Mouse (Mus musculus) forebrain, embryonic 14.5 days (tissue): ENCODE results near the gene Ccna2. TPM values are rescaled to one million over a fixed set of nuclear protein-coding genes. Genes with fewer than 3 reads are reported as not detected.

Source experiments
- ATAC-seq: fragments of 200-750 bp; cut with Nextera tagmentation; 2 replicates; pipeline ENCODE4 v1.8.0; 2017; ENCODE audit warnings: mild to moderate bottlenecking, moderate library complexity
- DNase-seq: peaks from one replicate; pipeline ENCODE4 v3.0.0-alpha.2; 2015; ENCODE audit warnings: low spot score
- H3K27ac ChIP-seq: fragments of 300-500 bp; sonication (generic); 2 replicates; pipeline ENCODE4 v1.5.1; 2014; ENCODE audit warnings: low read depth, mild to moderate bottlenecking, control low read depth, low read length, moderate library complexity
- H3K27me3 ChIP-seq: fragments of 300-500 bp; sonication (generic); replicated peaks from 2 replicates; pipeline ENCODE4 v1.6.1; 2014; ENCODE audit warnings: low read length, control low read depth, mixed read lengths; ENCODE audit not compliant: control insufficient read depth, insufficient read depth
- H3K36me3 ChIP-seq: fragments of 300-500 bp; sonication (generic); 2 replicates; pipeline ENCODE4 v1.6.1; 2014; ENCODE audit warnings: low read length, control low read depth; ENCODE audit not compliant: control insufficient read depth, insufficient read depth
- H3K4me1 ChIP-seq: fragments of 300-500 bp; sonication (generic); 2 replicates; pipeline ENCODE4 v1.6.1; 2014; ENCODE audit warnings: antibody characterized with exemption, low read length, control low read depth; ENCODE audit not compliant: control insufficient read depth, insufficient read depth
- H3K4me2 ChIP-seq: fragments of 300-500 bp; sonication (generic); 2 replicates; pipeline ENCODE4 v1.6.1; 2014; ENCODE audit warnings: mild to moderate bottlenecking, control low read depth, low read length
- H3K4me3 ChIP-seq: fragments of 300-500 bp; sonication (generic); 2 replicates; pipeline ENCODE4 v1.5.1; 2014; ENCODE audit warnings: low read depth, low read length, control low read depth
- H3K9ac ChIP-seq: fragments of 300-500 bp; sonication (generic); 2 replicates; pipeline ENCODE4 v1.6.1; 2014; ENCODE audit warnings: mild to moderate bottlenecking, low read length, control low read depth, moderate library complexity
- H3K9me3 ChIP-seq: fragments of 300-500 bp; sonication (generic); replicated peaks from 2 replicates; pipeline ENCODE4 v1.6.1; 2016; ENCODE audit warnings: low read length, control low read depth, mixed read lengths; ENCODE audit not compliant: control insufficient read depth
- WGBS: fragments of 180-500 bp; shearing (Covaris S2); extraction: QIAGEN DNeasy Blood & Tissue Kit; methylation state at CpG from one replicate; pipeline ENCODE4 v1.1.7; 2014; 5-methylcytosine and 5-hydroxymethylcytosine counted together
- polyA plus RNA-seq: library from polyadenylated mRNA; unstranded; fragments of >200 nt; fragmentation: Nextera tagmentation; extraction: Ambion mirVana; gene quantifications from 2 replicates; pipeline ENCODE4 v1.2.1, GENCODE M21; 2014

Ccna2 gene
- polyA plus RNA-seq, 1 experiment from 2014 or later, result 143 TPM

DNA sequence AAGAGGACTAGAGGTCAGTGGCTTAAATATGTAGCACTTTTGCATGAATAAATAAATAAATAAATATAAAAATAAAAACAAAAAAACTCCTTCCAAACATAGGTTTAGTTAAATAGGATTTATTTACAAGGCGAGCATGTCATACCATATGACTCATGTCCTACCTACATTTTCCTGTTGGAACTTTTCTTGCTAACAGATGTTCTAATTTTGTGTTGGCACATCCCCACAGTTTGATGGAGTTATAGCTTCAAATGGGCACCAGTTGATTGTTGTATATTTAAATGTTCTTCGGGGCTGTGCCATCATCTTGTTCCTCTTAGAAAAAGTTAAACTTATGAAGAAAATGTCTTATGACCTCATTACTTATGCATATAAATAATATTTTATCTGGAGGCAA is 30.6 kb downstream of the Ccna2 start:
- WGBS, result 93% methylated on average over 2 of the region's 2 CpGs
- H3K9ac ChIP-seq, result no peak overlapping the region

DNA sequence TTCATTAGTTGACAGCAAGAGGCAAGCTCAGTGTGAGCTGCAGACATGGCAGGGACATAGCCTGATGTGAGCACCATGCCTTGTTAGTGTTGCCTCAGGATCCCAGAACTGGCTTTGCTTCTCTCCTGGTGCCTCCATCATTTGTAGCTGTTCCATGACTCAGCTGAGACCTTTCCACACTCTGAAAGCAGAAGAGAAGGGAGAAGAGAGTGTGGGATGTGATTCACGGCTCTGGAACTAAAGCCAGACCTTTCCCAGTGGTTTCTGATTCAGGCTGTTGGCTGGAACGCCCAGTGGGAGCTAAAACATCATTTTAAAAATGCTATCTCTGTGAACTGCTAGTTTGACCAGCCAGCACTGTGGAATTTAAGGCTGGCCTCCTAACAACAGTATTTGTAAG is 31.2 kb downstream of the Ccna2 start:
- no peaks in the 10 kb centered on the region for H3K4me1 ChIP-seq

More for the DNA sequence above, 30.6 kb downstream of the Ccna2 start:
- no peaks in the 10 kb centered on the region for H3K4me1 ChIP-seq
- no peaks in the 10 kb centered on the region for H3K27me3 ChIP-seq
- no peaks in the 10 kb centered on the region for H3K36me3 ChIP-seq
- no peak overlapping the region for H3K4me2 ChIP-seq
- H3K27ac ChIP-seq, result no peak overlapping the region
- ATAC-seq (no peak), DNase-seq (no peak)
- no peaks in the 10 kb centered on the region for H3K9me3 ChIP-seq
- no peak overlapping the region for H3K4me3 ChIP-seq

DNA sequence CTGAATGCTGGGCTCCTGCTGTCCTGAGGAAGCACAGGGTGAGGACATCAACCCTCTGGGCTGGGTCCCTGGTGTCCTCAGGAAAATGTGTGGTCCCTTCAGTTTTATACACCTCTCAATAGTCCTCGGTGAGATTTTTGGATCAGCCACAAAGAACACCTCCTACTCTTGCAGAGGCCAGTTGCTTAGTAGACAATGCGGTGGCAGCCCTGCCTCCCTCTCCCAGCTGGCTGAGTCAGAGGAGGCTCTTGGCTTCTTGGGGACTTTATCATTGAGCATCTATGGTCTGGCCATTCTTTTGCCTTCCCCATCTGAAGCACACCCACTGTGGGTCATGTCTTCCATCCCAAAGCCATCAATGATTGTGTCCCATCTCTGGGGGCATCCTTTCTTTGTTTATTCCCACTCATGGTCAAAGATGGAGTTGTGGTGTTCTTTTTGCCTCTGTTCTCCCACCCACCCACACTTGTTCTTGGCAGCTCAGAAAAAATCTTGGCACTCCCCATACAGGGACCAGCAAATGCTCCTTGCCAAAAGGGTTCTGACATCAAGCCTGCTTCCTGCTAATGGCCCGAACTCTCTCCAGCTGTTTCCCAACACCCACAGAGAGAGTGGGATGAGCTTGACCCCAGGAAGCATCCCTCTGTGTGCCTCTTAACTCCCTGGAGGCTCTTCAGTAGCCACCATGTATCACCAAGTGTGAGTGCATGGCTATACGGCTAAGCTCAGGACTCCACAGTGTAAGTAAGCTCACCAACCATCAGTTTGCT is 34.1 kb downstream of the Ccna2 start:
- H3K4me2 ChIP-seq, result no peak overlapping the region
- H3K27ac ChIP-seq, result no peak overlapping the region
- H3K4me1 ChIP-seq, result no peaks in the 10 kb centered on the region
- no peak overlapping the region for H3K9ac ChIP-seq
- DNase-seq, result no peak
- WGBS, result 92% methylated on average over 4 of the region's 4 CpGs
- H3K4me3 ChIP-seq, result no peak overlapping the region
- H3K27me3 ChIP-seq, result no peaks in the 10 kb centered on the region
- no peak for ATAC-seq
- H3K9me3 ChIP-seq, result no peaks in the 10 kb centered on the region
- no peaks in the 10 kb centered on the region for H3K36me3 ChIP-seq

More for the DNA sequence above, 31.2 kb downstream of the Ccna2 start:
- H3K27me3 ChIP-seq, result no peaks in the 10 kb centered on the region
- no peak overlapping the region for H3K9ac ChIP-seq
- H3K27ac ChIP-seq, result no peak overlapping the region
- H3K9me3 ChIP-seq, result no peaks in the 10 kb centered on the region
- DNase-seq (no peak), ATAC-seq (no peak)
- no peak overlapping the region for H3K4me3 ChIP-seq
- H3K36me3 ChIP-seq, result no peaks in the 10 kb centered on the region
- no peak overlapping the region for H3K4me2 ChIP-seq
- 67% methylated on average over 2 of the region's 2 CpGs for WGBS

DNA sequence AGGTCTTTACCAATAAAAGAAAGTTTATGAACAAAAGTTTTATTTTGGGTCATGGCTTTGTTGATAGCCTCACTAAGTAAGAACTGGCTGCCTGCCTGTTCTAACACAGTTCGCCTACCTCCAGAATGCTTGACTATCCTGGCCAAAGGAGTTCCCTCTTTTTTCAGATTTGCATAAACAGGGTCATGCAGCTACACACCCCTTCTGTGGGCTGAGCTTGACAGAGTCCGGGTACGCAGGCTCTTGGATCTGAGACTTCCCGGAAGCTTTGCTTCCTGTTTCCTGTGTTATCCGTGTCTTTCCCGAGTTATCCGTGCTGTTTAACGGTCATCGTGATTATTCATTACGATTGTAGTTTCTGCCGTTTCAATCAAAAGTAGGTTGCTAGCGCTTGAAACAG is 35.9 kb downstream of the Ccna2 start:
- Histone ChIP-seq H3K9ac (no peak overlapping the region), H3K9me3 (no peaks in the 10 kb centered on the region), H3K36me3 (no peaks in the 10 kb centered on the region), H3K27ac (no peak overlapping the region), H3K4me3 (no peak overlapping the region), H3K4me2 (no peak overlapping the region), H3K27me3 (no peaks in the 10 kb centered on the region), H3K4me1 (peaks cover 5% of the 10 kb centered on the region; the same call in 1 of the 2 replicates)
- 95% methylated on average over 12 of the region's 12 CpGs for WGBS
- ATAC-seq (no peak), DNase-seq (no peak)

DNA sequence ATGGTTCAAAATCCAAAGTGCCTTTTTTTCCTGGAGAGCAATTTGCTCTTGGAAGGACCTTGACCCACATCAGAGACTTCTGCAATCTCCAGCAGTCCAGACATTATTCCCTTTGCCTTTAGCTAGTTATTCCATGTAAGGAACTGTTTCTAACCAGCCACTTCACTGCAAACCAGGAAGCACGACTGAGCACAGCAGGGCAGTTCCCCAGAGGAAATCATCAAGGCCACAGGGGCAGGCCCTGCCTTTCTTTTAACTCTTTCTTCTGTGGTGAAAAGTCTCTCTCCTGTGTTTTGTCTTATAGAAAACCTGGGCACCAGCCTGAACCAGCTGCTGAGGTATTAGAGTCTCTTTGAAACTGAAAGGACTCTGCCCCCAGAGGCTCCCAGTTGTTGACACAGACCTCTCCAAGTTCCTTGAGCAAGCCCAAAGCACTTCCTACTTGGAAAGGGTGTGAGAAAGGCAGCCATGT is 38.7 kb downstream of the Ccna2 start:
- Histone ChIP-seq H3K4me2 (no peak overlapping the region), H3K27ac (no peak overlapping the region), H3K27me3 (no peaks in the 10 kb centered on the region), H3K36me3 (no peaks in the 10 kb centered on the region), H3K4me1 (peaks cover 10% of the 10 kb centered on the region; the same call in 1 of the 2 replicates), H3K9me3 (no peaks in the 10 kb centered on the region), H3K4me3 (no peak overlapping the region), H3K9ac (no peak overlapping the region)
- 0% methylated on average over 1 of the region's 1 CpGs for WGBS
- ATAC-seq (no peak), DNase-seq (no peak)

DNA sequence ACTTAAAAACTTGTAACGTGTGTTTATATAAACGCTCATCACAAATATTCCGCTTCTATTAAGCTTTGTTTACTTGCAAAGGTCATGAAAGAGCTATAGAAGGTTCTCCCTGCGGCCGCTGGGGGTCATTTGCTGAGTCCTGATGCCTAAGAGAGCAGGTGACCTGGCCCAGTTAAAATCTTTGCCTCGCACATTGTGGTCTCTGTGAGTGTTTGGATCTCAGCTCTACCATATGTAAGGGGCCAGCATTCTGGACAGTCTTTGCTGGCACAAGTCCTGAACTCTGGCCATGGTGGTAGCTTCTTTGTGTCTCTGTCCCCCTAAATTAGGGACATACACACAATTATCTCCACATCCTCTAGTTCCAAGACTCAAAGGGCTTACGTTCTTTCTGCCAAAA is 39.2 kb downstream of the Ccna2 start:
- DNase-seq (no peak), ATAC-seq (no peak)
- peaks cover 10% of the 10 kb centered on the region; the same call in 1 of the 2 replicates for H3K4me1 ChIP-seq
- no peak overlapping the region for H3K27ac ChIP-seq
- 41% methylated on average over 7 of the region's 7 CpGs for WGBS
- H3K4me2 ChIP-seq, result no peak overlapping the region
- H3K4me3 ChIP-seq, result no peak overlapping the region
- H3K36me3 ChIP-seq, result no peaks in the 10 kb centered on the region
- H3K27me3 ChIP-seq, result no peaks in the 10 kb centered on the region
- no peaks in the 10 kb centered on the region for H3K9me3 ChIP-seq
- no peak overlapping the region for H3K9ac ChIP-seq

DNA sequence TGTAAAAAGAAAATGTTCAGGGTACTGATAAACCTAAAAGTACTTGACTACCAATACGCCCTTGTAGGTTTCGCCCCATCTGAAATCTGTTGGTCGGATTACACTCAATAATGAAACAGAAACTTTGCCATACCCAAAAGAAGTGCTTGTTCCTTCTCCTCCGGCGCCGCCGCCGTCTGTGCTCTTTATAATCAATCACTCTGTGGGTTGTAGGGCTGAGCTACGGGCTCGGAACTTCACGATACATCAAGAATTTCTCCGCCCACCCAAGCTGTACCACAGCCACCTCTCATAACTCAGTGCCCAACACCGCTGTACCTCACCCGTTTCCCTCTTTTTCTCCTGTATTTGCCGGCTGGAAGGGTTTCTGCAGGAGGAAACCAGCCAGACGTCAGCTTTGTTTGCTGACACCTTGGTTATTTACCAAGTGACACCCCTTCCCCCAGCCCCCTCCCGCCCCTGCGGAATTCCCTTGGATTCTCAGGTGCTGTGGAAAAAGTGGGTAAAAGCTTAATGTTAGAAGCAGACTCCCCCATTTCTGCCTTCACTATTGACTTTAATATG is 39.9 kb downstream of the Ccna2 start:
- Histone ChIP-seq H3K4me1 (peaks cover 10% of the 10 kb centered on the region; the same call in 1 of the 2 replicates), H3K27me3 (no peaks in the 10 kb centered on the region), H3K27ac (no peak overlapping the region), H3K4me2 (peak overlapping the region; percentile 34; the same call in 1 of the 2 replicates), H3K4me3 (no peak overlapping the region; the same call in 1 of the 2 replicates), H3K36me3 (no peaks in the 10 kb centered on the region), H3K9ac (peak overlapping the region; percentile 25; the same call in 1 of the 2 replicates), H3K9me3 (no peaks in the 10 kb centered on the region)
- ATAC-seq, result no peak
- WGBS, result 21% methylated on average over 18 of the region's 18 CpGs
- no peak for DNase-seq

DNA sequence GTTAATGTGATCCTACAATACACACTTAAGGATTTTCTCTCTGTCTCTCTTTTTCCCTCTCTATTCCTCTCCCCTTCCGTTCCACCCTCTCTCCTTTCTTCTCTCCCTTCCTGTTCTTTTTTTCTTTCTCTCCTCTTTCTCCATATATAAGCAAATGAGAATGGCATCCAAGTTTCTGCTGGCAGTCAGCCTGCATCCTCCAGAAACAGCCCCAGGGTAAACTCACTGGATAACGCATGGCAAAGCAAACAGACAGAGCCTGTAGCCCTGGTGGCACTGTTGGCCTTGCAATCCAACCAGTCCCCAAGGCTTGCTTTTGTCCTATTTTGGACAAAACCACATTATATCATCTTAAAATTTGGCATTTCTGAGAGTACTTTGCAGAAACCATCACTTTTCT is 40.7 kb downstream of the Ccna2 start:
- peak; percentile 56 for DNase-seq
- Histone ChIP-seq H3K4me3 (no peak overlapping the region), H3K4me2 (no peak overlapping the region), H3K27ac (no peak overlapping the region), H3K9ac (no peak overlapping the region), H3K9me3 (no peaks in the 10 kb centered on the region), H3K36me3 (no peaks in the 10 kb centered on the region), H3K4me1 (peaks cover 10% of the 10 kb centered on the region; the same call in 1 of the 2 replicates), H3K27me3 (no peaks in the 10 kb centered on the region)
- ATAC-seq, result no peak
- WGBS, result 22% methylated on average over 2 of the region's 2 CpGs

DNA sequence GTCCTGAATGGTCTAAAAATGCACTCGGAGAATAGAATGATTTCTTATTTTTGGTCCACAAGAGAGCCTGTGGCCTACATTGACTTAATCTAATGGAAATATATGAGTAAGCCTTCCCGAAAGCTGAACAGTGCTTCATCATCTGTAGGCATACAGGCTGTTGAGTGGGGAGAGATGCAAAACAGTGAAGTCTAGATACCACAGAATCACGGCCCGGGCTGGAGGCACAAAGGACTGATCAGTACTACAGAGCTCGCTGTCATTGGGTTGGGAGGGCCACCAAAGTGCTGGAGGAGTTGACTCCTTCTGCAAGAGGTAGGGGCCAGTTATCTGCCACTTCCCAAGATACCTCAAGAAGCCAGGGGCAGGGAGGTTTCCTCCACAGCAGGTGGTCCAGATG is 41.2 kb downstream of the Ccna2 start:
- no peak for DNase-seq
- no peaks in the 10 kb centered on the region for H3K36me3 ChIP-seq
- no peak overlapping the region for H3K4me3 ChIP-seq
- 72% methylated on average over 5 of the region's 5 CpGs for WGBS
- peaks cover 10% of the 10 kb centered on the region; the same call in 1 of the 2 replicates for H3K4me1 ChIP-seq
- no peaks in the 10 kb centered on the region for H3K27me3 ChIP-seq
- no peak overlapping the region for H3K27ac ChIP-seq
- H3K9me3 ChIP-seq, result no peaks in the 10 kb centered on the region
- H3K4me2 ChIP-seq, result no peak overlapping the region
- ATAC-seq, result peak; percentile 33; the same call in 1 of the 2 replicates
- no peak overlapping the region for H3K9ac ChIP-seq
